Mouse (Mus musculus): ENCODE data around the gene Hpn. TPM values are rescaled to one million over a fixed set of nuclear protein-coding genes. Genes with fewer than 3 reads are reported as not detected.

The Hpn gene
- total RNA-seq, 2 experiments from 2014 or later: 1.9 to 3.9 TPM

- intact Hi-C loops (cut with DNase I): loop anchor here (1.0 kb wide), 1 partner anchor 38 kb away; no protein-coding TSS in a partner anchor
- DNase-seq: peak; percentile 93 to 95
Observed at GRCm38 (mm10) chr7:31059108-31059507, 56.0 kb downstream of the Hpn start, which contains the start of gene Lgi4. TSS of gene Lgi4 (plus strand) at chr7:31059342.

- intact Hi-C loops (cut with DNase I): no loop called here
- no peak for DNase-seq
Observed at GRCm38 (mm10) chr7:31058211-31058610, 56.9 kb downstream of the Hpn start.

GRCm38 (mm10) chr7:31057730-31058129, 57.4 kb downstream of the Hpn start:
- no peak for DNase-seq
- intact Hi-C loops (cut with DNase I): no loop called here

DNA sequence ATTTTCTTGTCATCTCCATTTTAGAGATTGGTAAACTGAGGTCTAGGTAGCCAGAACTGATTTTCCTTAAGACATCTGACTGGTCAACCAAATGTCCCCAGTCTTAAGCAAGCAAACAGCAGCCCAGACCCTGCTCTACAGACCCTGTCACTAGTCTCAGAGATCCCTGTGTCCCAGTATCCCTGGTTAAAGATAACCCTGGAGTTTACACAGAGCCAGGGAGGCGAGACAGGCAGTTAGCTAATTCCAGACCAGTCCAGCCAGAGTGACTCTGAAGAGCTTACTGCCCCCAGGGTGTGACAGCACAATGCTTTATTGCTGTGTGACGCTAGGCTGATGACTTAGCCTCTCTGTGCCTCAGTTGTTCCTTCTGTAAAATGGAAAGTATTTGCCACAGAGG, 58.0 kb downstream of the Hpn start, which contains the start of gene Fxyd1:
Gene Fxyd1 (minus strand): TSS at position 129 of the 400 bp plus-strand sequence.
- DNase-seq: no peak
- intact Hi-C loops (cut with DNase I): no loop called here

DNA sequence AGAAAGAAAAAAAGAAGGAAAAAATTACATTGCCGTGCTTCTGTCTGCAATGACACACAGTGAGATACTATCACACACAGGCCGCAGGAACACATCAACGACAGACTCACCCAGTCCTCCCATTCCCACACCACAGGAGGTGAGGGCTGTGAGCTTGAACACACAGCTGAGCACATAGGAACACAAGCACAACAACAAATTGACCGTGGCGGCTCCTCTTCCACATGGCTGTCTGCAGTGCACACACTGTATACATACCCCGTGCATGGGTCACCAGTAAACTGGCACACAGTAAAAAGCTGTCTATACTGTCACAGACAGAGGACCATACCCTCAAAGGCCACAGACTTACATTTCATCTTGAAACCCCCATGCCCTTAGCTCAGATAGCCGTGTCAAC, 58.6 kb downstream of the Hpn start:
- intact Hi-C loops (cut with DNase I): no loop called here
- no peak for DNase-seq

DNA sequence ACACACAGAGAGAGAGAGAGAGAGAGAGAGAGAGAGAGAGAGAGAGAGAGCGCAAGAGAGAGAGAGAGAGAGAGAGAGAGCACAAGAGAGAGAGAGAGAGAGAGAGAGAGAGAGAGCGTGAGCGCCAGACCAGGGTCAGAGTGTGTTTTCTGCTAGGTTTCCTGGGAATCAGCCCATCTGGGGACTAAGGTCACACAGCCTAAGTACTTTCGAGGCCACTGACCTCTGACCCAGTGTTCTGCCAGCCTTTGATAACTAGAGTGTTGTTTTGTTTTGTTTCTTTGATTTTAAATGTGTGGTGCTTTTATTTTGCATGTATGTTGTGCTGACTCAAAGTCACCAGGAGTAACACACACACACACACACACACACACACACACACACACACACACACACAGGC, 59.2 kb downstream of the Hpn start:
- intact Hi-C loops (cut with DNase I): no loop called here
- peak in 1 of 2 experiments; percentile 35 for DNase-seq

DNA sequence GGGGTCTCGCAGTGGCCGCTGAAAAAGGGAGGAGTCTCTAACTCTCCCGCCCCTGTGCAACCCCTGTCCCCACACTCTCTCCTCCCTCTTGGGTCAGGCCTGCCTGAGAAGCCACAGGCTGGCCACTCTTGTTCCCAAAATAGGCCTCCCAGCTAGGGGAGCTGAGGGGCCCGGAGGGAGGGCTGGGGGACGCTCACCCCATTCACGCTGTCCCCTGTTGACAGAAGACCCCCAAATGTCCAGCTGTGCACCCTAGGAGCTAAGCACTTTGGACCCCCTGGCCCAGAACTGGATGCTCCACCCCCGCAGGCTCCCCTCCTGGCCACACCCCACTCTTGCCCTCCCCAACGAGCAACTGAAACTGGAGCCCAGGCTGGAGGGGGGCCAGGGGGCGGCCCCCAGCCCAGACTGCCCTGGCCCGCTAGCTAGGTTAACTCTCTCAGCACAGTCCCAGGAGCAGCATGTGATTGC, 59.7 kb downstream of the Hpn start:
- intact Hi-C loops (cut with DNase I): no loop called here
- DNase-seq: peak; percentile 81 to 91

- intact Hi-C loops (cut with DNase I): loop anchor here (5.0 kb wide), 1 partner anchor 97 kb away; the partner anchor contains the start of gene Usf2
- DNase-seq: peak; percentile 58 to 69
Observed at GRCm38 (mm10) chr7:31054661-31055320, 60.3 kb downstream of the Hpn start.

DNA sequence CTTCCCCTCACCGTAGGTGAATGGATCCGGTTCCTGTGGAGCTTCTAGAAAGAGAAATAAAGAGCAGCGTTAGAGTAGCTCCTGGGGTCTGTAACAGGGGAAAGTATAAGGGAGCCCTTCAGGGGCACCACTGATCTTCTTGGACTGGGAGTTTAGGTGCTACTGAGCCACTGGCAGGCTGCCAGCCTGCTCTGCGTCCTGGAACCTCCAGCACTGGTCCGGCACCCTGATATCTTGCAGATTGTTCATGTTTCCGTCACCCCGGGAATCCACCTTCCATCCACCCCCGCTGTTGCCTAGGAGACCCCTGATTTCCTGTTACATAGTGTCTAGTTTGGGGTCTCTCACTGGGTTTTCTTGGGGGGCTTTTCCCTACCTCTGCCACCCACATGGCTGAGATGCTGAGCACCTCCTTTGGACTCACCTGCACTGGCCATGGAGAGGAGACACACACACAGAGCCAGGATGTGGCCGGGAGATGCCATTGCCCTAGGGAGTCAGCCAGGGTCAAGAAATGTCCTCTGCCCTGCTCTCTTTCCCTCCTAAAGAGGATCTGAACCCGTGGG, 61.1 kb downstream of the Hpn start:
- peak in 1 of 2 experiments; percentile 43 for DNase-seq
- intact Hi-C loops (cut with DNase I): loop anchor here (5.0 kb wide), 1 partner anchor 97 kb away; the partner anchor contains the start of gene Usf2

DNA sequence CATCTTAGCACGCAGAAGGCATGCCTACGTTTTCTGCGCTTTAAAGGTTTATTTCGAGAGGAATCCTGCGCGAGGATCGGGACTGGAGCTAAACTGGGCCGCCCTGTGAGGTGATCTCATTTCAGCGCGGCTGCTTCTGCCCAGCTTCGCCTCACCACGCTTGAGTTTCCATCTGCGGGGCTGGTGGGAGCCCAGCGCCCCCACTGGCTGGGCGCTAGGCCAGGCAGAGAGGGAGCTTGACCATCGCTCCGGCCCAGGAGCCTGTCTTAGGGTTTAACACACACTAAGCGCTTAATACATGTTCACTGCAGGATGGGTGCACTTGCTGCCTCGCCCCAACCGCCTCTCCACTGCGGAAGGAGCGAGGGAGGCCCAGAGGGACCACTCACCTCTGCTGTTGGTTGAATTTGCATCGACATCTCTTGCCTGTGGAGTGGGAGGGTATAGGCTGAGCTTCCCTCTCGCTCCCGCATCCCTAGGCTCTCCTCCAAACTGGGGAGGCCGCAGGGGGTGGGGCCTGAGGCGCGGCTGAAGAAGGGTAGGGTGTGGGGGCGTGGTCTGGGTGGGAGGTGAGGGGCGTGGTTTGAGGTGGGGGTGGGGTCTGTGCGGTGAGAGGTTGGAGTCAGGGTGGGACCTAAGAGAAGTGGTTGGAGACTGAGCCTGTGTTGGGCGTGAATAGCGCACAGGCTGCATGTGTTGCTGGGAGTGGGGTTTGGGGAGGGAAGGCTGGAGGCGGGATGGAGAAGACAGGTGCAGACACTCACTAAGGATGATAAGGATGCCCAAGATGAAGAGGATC, 62.3 kb downstream of the Hpn start:
- intact Hi-C loops (cut with DNase I): loop anchor here (5.0 kb wide), 1 partner anchor 96 kb away; the partner anchor contains the start of gene Usf2
- peak in 1 of 2 experiments; percentile 48 for DNase-seq

GRCm38 (mm10) chr7:31052251-31052635, 62.8 kb downstream of the Hpn start:
- no peak for DNase-seq
- intact Hi-C loops (cut with DNase I): loop anchor here (5.0 kb wide), 1 partner anchor 95 kb away; the partner anchor contains the start of gene Usf2

GRCm38 (mm10) chr7:31051321-31052021, 63.6 kb downstream of the Hpn start, which contains the start of gene Fxyd7:
TSS of gene Fxyd7 (minus strand) at chr7:31051467.
- DNase-seq: no peak
- intact Hi-C loops (cut with DNase I): loop anchor here (2.0 to 5.0 kb wide), 2 partner anchors 77 to 94 kb away; partner anchors contain the start of gene Usf2

- no peak for DNase-seq
- intact Hi-C loops (cut with DNase I): loop anchor here (2.0 to 5.0 kb wide), 2 partner anchors 76 to 94 kb away; partner anchors contain the start of gene Usf2
Observed at GRCm38 (mm10) chr7:31050921-31051320, 64.2 kb downstream of the Hpn start.

GRCm38 (mm10) chr7:31050487-31050886, 64.6 kb downstream of the Hpn start:
- intact Hi-C loops (cut with DNase I): loop anchor here (2.0 to 5.0 kb wide), 2 partner anchors 76 to 93 kb away; partner anchors contain the start of gene Usf2
- DNase-seq: no peak

DNA sequence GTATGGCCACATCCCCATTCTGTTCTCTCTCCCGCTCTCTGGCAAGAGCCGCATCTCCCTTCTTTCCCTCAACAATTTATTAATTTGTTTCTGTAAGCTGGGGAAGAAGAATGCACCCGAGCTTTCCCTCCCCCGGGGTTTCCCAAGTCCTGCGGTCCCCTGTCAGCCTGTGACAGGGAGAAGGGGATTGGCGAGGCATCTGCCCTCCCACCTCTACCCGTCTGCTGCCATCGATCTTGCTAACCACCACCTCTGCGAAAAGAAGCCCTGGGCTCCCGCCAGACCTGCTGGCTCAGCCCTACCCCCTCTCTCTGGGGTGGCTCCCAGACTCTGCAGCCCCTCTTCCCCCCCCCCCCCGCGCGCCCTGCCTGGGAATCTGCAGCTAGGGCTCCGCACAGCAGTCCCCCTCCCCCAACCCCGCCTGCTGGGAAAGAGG, 65.2 kb downstream of the Hpn start:
- intact Hi-C loops (cut with DNase I): loop anchor here (2.0 to 5.0 kb wide), 2 partner anchors 75 to 93 kb away; partner anchors contain the start of gene Usf2
- DNase-seq: no peak

DNA sequence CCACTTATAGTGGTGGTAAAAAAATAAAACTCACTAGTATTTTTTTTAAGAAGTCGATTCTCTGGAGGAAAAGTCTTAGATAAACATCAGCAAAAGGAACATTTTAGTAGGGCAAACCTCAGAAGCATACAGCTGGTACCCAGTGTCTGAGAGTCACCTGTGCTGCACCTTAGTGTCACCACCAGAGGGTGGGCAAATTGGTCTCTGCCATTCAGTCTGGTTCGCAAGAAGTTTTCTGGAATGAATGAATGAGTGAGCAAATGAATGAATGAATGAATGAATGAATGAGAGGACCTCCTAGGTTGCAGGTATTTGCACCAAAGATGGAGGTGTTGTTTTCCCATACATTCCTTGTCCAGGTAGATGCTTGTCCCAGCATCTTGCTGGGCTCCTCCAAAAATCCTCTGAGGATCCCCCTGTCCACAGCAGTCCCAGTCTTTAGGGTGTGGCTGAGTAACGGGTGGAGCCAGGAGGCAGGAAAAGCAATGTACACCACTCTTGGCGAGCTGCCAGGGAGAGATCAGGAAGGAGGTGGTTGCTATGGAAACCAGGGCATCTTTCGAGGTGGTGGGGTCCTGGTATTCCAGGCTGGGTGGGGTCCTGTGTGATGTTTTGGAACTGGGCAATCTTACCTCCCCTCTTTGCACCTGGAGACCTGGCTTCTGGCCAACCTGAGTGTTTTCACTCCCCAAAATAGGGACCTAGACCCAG, 65.8 kb downstream of the Hpn start:
- intact Hi-C loops (cut with DNase I): no loop called here
- DNase-seq: no peak

Measured in heart, postnatal 36 days (tissue).